1 mouse cellular context compared by ENCODE assay signal in the genomic region with DNA sequence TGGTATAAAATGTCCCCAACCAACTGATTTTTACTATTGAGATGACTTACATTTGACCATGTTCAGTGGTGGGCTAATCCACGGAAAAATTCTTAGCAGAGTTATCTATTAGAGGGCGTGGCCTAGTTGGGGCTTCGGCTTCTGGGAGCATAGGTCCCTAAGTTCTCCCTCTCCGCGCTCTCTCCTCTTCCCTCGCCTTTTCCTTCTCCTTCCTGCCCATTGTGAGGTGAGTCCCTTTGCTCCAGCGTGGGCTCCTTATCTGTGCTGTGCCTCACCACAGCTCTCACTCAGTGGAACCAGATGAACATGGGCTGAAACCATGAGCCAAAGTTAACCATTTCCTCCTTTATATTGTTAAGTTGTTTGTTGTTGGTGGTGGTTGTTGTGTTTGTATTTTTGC.
TF ChIP-seq lines count a peak whose summit lies in the region.

No protein-coding gene starts in this region.

TF ChIP-seq in MEL, 35 proteins besides CTCF, POLR2A, EP300 and RAD21 (continued from another document):
- TF ChIP-seq UBTF (IDR thresholded peaks at IDR 0.05; ENCODE audit: borderline replicate concordance, insufficient read depth, low read depth, low read length): 0 out of 2 replicates have a peak, but pooled peaks have one; percentile 8
- TF ChIP-seq ELF1 (IDR thresholded peaks at IDR 0.05; ENCODE audit: low read depth, low read length): no peak
- no peak for TF ChIP-seq MAX (IDR thresholded peaks at IDR 0.05; ENCODE audit: low read length)
- no peak for TF ChIP-seq CHD2 (IDR thresholded peaks at IDR 0.05; ENCODE audit: low read length)
